Mouse (Mus musculus) kidney, embryonic 14.5 days (tissue): ENCODE measurements around the gene Traf3ip1. TPM values are rescaled to one million over a fixed set of nuclear protein-coding genes. Genes with fewer than 3 reads are reported as not detected.

ENCODE experiments used
- ATAC-seq: fragments of 200-750 bp; cut with Nextera tagmentation; 2 replicates; pipeline ENCODE4 v1.8.0; 2017; ENCODE audit warnings: moderate number of reproducible peaks, mild to moderate bottlenecking, moderate TSS enrichment, moderate library complexity; ENCODE audit not compliant: low FRiP score, low TSS enrichment
- H3K27ac ChIP-seq: fragments of 300-500 bp; sonication (generic); 2 replicates; pipeline ENCODE4 v1.5.1; 2014; ENCODE audit warnings: low read depth, mild to moderate bottlenecking, low read length, moderate library complexity, mixed read lengths
- H3K27me3 ChIP-seq: fragments of 300-500 bp; sonication (generic); 2 replicates; pipeline ENCODE4 v1.6.1; 2014; ENCODE audit warnings: mild to moderate bottlenecking, low read length; ENCODE audit not compliant: control insufficient read depth, insufficient read depth
- H3K36me3 ChIP-seq: fragments of 300-500 bp; sonication (generic); 2 replicates; pipeline ENCODE4 v1.6.1; 2014; ENCODE audit warnings: low read length, mixed read lengths; ENCODE audit not compliant: control insufficient read depth, insufficient read depth
- H3K4me1 ChIP-seq: fragments of 300-500 bp; sonication (generic); 2 replicates; pipeline ENCODE4 v1.6.1; 2014; ENCODE audit warnings: low read length, mixed read lengths; ENCODE audit not compliant: control insufficient read depth, insufficient read depth
- H3K4me2 ChIP-seq: fragments of 300-500 bp; sonication (generic); replicated peaks from 2 replicates; pipeline ENCODE4 v1.6.1; 2014; ENCODE audit warnings: low read depth, mild to moderate bottlenecking, low read length
- H3K4me3 ChIP-seq: fragments of 300-500 bp; sonication (generic); 2 replicates; pipeline ENCODE4 v1.5.1; 2014; ENCODE audit warnings: mild to moderate bottlenecking, low read length
- H3K9ac ChIP-seq: fragments of 300-500 bp; sonication (generic); 2 replicates; pipeline ENCODE4 v1.6.1; 2014; ENCODE audit warnings: low read depth, mild to moderate bottlenecking, low read length, moderate library complexity
- H3K9me3 ChIP-seq: fragments of 300-500 bp; sonication (generic); 2 replicates; pipeline ENCODE4 v1.6.1; 2016; ENCODE audit warnings: low read length; ENCODE audit not compliant: control insufficient read depth
- WGBS: fragments of 180-500 bp; shearing (Covaris S2); extraction: QIAGEN DNeasy Blood & Tissue Kit; methylation state at CpG from one replicate; pipeline ENCODE4 v1.1.7; 2014; 5-methylcytosine and 5-hydroxymethylcytosine counted together
- polyA plus RNA-seq: library from polyadenylated mRNA; unstranded; fragments of >200 nt; fragmentation: Nextera tagmentation; extraction: Ambion mirVana; gene quantifications from 2 replicates; pipeline ENCODE4 v1.2.1, GENCODE M21; 2014

Traf3ip1 gene
- polyA plus RNA-seq, 1 experiment from 2014 or later = 7.6 TPM

DNA sequence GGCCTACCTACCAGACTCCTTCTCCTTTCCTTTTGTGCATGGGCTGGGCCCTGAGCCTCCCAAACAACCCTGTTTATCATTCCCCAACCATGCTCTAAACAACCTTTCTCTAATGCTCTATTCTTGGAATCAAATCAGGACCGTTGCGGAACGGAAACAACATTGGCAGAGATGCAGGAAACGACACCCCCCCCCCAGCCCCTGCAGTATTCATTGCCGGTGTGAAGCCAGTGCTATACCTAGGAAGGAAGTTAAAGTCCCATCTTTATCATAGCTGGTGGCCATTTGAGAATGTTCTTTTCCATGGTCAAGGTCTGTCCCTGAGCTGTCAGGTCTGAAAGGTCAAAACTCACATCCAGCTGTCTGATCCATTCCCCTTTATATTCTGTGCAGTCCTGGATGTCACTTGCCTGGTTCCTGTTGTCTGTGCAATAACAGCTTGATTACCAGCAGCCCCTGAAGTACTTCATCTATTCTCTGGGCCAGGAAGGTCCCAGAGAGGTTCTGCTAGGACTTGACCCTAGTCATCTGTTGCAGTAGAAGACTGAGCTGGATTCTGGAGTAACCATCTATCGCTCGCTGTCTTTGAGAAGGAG lies 11.7 kb upstream of the Traf3ip1 start:
- H3K27ac ChIP-seq = no peak overlapping the region
- ATAC-seq = no peak
- H3K27me3 ChIP-seq = no peaks in the 10 kb centered on the region; the same call in 1 of the 2 replicates
- no peak overlapping the region for H3K9ac ChIP-seq
- no peaks in the 10 kb centered on the region for H3K36me3 ChIP-seq
- WGBS = 82% methylated on average over 7 of the region's 7 CpGs
- H3K4me2 ChIP-seq = no peak overlapping the region
- no peaks in the 10 kb centered on the region for H3K4me1 ChIP-seq
- H3K4me3 ChIP-seq = no peak overlapping the region
- H3K9me3 ChIP-seq = peaks cover 4% of the 10 kb centered on the region; the same call in 1 of the 2 replicates

DNA sequence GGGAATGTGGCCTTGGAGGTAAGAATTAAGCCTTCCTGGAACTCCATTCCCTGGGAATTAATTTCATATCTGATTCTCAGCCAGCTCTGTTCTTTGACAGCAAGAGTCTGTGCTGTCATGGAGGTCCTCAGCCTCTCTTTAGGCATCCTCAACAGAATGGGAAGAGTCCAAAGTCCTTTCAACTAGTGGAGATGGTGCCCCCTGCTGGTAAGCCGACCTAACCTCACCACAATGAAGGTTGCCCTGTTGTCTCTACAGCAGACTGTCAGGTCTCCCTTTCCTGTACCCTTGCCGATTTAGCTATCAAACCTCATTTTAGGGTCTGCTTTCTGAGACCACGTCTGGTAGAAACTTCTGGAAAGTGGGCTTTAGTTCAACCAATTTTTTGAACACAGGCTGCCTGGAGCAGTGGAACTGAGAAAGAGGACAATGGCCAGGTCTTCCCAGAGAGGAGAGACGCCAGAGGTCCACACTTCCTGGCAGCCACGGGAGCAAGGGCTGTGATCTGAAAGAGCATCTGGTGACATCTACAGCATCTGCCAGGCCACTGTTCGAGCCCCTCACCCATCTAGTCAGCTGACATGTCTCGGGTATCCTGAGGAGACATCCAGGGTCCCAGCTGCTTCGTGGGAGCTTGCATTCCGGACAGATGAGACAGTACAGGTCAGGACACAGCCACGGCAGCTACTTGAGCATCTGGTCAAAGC lies 11.0 kb upstream of the Traf3ip1 start:
- H3K27ac ChIP-seq = no peak overlapping the region
- ATAC-seq = peak; percentile 86
- no peak overlapping the region for H3K9ac ChIP-seq

DNA sequence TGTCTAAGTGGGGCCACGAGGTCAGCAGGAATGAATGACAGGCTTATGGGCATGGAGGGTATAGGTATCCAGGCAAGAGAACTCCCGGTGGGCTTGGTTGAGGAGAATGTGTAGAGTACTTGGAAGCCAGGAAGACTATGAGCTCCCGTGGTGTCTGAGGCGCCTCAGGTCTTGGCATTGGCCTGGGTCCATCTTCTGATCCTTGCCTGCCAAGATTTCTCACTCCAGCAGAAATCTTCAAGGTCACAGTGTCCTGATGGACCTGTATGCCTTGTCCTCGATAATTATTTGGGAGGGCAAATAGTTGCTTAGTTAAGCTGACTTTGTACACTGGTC lies 10.5 kb upstream of the Traf3ip1 start:
- H3K9ac ChIP-seq = no peak overlapping the region
- no peak overlapping the region for H3K4me3 ChIP-seq
- no peak for ATAC-seq
- no peaks in the 10 kb centered on the region for H3K4me1 ChIP-seq
- WGBS = 46% methylated on average over 5 of the region's 5 CpGs
- no peak overlapping the region for H3K4me2 ChIP-seq
- no peak overlapping the region for H3K27ac ChIP-seq
- no peaks in the 10 kb centered on the region for H3K36me3 ChIP-seq
- no peaks in the 10 kb centered on the region for H3K9me3 ChIP-seq
- no peaks in the 10 kb centered on the region; the same call in 1 of the 2 replicates for H3K27me3 ChIP-seq

More for the DNA sequence above, 11.0 kb upstream of the Traf3ip1 start:
- 23% methylated on average over 10 of the region's 10 CpGs for WGBS
- H3K27me3 ChIP-seq = no peaks in the 10 kb centered on the region; the same call in 1 of the 2 replicates
- no peak overlapping the region for H3K4me3 ChIP-seq
- peaks cover under 1% of the 10 kb centered on the region; the same call in 1 of the 2 replicates for H3K9me3 ChIP-seq
- H3K36me3 ChIP-seq = no peaks in the 10 kb centered on the region
- no peaks in the 10 kb centered on the region for H3K4me1 ChIP-seq
- no peak overlapping the region for H3K4me2 ChIP-seq

DNA sequence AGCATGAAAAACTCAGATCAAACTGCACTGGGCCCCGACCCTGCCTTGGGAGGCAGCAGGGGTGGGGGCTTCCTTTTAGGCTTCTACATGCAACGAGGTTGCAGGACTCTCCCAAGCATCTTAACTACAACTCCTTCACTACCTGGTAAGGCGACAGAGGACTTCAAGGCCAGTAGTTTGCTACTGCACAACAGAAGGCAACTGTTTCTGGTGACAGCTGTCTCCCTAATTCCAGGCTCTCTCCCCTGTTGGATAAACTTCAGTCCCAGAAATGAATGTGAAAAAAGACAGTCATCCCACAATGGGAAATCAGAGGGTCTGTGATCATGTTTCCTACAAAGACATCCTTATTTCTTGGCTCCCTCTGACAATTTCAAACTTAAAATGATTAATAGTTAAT lies 9.0 kb upstream of the Traf3ip1 start:
- no peak for ATAC-seq
- Histone ChIP-seq H3K27me3 (no peaks in the 10 kb centered on the region; the same call in 1 of the 2 replicates), H3K4me2 (no peak overlapping the region), H3K9ac (no peak overlapping the region), H3K27ac (no peak overlapping the region), H3K36me3 (no peaks in the 10 kb centered on the region), H3K9me3 (no peaks in the 10 kb centered on the region), H3K4me1 (no peaks in the 10 kb centered on the region), H3K4me3 (no peak overlapping the region)
- WGBS = 69% methylated on average over 3 of the region's 3 CpGs

DNA sequence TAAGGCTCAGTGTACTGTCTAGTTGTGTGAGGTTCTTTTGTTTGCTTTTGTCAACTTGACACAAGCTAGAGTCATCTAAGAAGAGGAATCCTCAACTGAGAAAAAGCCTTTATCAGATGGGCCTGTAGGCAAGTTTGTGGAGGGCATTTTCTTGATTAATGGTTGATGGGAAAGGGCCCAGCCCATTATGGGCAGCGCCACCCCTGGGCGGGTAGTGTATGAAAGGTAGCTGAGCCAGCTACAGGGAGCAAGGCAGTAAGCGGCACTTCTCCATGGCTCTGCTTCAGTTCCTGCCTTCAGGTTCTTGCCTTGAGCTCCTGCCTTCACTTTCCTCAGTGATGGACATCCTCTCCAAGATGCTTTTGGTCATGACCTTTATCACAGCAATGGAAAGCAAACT lies 8.3 kb upstream of the Traf3ip1 start:
- Histone ChIP-seq H3K27me3 (no peaks in the 10 kb centered on the region), H3K27ac (no peak overlapping the region), H3K9ac (no peak overlapping the region), H3K36me3 (no peaks in the 10 kb centered on the region), H3K9me3 (no peaks in the 10 kb centered on the region), H3K4me1 (no peaks in the 10 kb centered on the region), H3K4me3 (no peak overlapping the region), H3K4me2 (no peak overlapping the region)
- WGBS = 86% methylated on average over 3 of the region's 3 CpGs
- no peak for ATAC-seq

DNA sequence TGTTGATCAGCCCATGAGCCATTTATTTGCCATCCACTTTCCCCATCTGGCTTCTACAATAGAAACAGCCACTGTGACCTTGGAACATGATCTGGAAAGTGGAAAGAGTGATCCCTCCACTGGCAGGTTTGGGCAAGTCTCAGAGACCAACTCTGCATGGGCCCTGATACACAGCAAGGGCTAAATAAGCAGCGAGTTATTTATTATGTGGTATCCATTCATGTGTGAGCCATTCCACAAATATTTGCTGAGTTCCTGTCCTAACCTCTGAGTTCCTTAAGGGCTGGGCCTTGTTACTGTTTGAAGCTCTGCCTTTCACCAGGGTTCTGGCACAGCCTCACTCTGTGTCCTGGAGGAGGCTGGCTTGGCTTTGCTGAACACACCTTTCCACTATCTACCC lies 4.1 kb upstream of the Traf3ip1 start:
- Histone ChIP-seq H3K9me3 (no peaks in the 10 kb centered on the region), H3K9ac (no peak overlapping the region), H3K27me3 (no peaks in the 10 kb centered on the region), H3K4me3 (no peak overlapping the region), H3K4me1 (peaks cover 2% of the 10 kb centered on the region), H3K4me2 (no peak overlapping the region), H3K36me3 (no peaks in the 10 kb centered on the region), H3K27ac (no peak overlapping the region)
- 64% methylated on average over 1 of the region's 1 CpGs for WGBS
- ATAC-seq = no peak

DNA sequence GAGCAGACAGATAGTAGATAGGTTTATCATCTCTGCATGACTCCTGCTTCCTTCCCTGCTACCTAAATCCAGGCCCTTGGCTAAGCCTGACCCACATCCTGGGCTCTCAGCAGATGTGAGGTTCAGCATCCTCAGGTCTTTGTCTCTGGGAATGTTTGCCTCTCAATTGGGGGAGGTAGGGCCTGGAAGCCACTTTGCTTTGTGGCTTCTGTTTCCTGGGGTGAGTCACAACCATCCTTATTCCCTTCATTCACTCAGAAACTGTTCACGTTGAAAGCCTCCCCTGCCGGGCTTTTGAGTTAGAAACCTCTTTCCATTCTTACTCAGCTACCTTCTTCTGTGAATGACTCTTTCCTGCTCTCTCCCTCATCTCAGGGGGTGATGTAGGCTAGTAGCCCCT lies 1.7 kb upstream of the Traf3ip1 start:
- Histone ChIP-seq H3K9ac (no peak overlapping the region), H3K27ac (no peak overlapping the region), H3K4me2 (no peak overlapping the region), H3K36me3 (no peaks in the 10 kb centered on the region), H3K4me1 (peaks cover 7% of the 10 kb centered on the region), H3K9me3 (no peaks in the 10 kb centered on the region), H3K27me3 (no peaks in the 10 kb centered on the region), H3K4me3 (no peak overlapping the region)
- 41% methylated on average over 2 of the region's 2 CpGs for WGBS
- no peak for ATAC-seq

DNA sequence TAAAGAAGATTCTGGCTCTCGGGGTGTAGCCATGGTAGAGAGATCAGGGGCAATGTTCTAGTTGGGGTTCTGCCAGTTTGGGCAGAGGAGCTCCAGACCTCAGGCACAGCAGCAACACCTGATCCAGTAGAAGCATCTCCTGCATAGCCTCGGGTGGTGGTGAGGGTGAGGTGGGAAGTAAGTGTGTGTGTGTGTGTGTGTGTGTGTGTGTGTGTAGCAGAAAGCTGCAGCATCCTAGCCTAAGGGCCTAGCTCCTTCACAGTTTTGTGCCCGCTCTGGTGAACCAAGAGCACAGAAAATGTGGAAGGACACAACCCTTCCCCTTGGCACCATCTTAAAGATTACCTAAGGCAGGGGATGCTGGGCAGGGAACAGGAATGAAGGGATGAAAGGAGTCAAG lies 509 bp upstream of the Traf3ip1 start:
- no peak overlapping the region for H3K9ac ChIP-seq
- H3K27me3 ChIP-seq = no peaks in the 10 kb centered on the region
- no peaks in the 10 kb centered on the region for H3K9me3 ChIP-seq
- no peaks in the 10 kb centered on the region for H3K36me3 ChIP-seq
- ATAC-seq = peak; percentile 19; the same call in 1 of the 2 replicates
- H3K4me3 ChIP-seq = peak overlapping the region; percentile 96
- peak overlapping the region; percentile 90 for H3K4me2 ChIP-seq
- WGBS = 42% methylated on average over 3 of the region's 3 CpGs
- peaks cover 7% of the 10 kb centered on the region for H3K4me1 ChIP-seq
- no peak overlapping the region for H3K27ac ChIP-seq

DNA sequence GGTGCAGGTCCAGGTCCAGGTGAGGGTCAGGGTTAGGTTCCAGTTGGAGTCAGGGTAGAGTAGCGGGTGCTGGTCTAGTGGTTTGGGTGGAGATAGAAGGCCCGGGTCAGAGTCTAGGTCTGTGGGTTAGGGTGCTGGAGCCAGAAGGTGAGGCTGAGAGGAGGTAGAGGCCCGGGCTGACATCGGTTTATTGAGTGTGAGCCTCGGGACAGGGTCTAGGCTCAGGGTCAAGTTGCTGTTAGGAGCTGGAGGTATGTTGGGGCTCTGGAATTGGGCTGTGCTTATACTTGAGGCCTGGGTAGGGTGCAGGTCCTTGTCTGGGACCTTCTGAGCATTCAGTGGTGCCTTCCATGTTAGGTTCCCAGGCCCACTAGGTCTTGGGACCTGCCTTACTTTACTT lies 874 bp downstream of the Traf3ip1 start:
- Histone ChIP-seq H3K4me3 (peak overlapping the region; percentile 96), H3K27ac (no peak overlapping the region), H3K36me3 (peaks cover 3% of the 10 kb centered on the region; the same call in 1 of the 2 replicates), H3K9me3 (no peaks in the 10 kb centered on the region), H3K4me2 (peak overlapping the region; percentile 90), H3K4me1 (peaks cover 7% of the 10 kb centered on the region), H3K9ac (peak overlapping the region; percentile 81), H3K27me3 (no peaks in the 10 kb centered on the region)
- WGBS = 46% methylated on average over 5 of the region's 5 CpGs
- ATAC-seq = 0 out of 2 replicates have a peak, but pooled peaks have one; percentile 2
